Mouse (Mus musculus): ENCODE results near the gene Rbfox3.

Rbfox3 gene

DNA sequence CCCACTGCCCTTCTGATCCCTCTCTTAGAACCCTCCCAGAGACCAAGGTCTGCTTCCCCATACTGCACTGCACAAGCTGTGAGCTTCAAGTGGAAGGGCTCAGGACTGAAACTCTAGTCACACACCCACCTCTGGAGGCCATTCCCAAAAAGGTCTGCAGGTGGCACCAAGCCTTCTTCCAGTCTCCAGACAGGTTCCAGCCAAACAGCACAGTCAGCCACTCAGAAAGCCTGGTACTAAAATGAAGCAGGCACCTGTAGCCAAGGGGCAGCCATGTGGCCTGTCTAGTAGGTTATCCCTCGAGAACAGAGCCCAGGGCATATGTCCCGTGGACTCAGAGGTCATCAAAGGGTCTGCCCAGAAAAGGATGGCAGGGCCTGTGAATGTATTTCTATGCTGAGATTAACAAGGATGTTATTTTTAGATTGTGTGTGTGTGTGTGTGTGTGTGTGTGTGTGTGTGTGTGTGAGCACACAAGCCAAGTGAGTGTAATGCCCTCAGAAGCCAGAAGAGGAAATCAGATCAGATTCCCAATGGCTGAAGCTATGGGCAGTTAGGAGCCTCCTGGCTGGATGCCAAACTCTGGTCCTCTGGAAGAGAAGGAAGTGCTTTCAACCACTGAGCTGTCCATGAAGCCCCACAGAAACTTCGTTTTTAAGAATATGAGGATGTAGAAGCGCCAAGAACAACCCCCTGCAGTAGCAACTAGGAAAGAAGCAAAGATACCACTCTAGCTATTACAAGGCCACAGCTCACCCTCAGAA, at the start of gene Rbfox3:
TSS of gene Rbfox3 (minus strand) at position 291 of the 764 bp plus-strand sequence.
- DNase-seq (ENCODE audit: low read depth), result no peak

- no peak for DNase-seq (ENCODE audit: low read depth)
These were observed 49.3 kb upstream of the Rbfox3 start for GRCm38 (mm10) chr11:118960649-118961048.

DNA sequence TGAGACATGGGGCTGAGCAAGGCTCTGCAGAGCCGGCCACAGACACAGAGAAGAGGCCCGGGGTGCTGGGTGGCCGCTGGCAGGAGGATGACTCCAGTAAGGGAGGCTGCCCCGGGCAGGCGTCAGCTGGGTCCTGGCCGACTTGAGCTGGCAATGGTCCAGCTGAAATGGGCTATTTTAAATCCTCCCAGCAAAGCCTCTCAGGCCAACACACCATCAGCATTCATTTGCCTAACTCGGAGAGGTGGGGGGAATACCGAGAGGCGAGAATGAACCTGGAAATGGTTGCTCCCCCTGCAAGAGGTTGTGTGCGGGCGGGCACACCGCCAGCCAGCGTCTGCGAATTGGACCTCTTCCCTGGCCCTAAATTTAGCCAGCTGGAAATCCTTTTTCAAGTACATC, 45.7 kb upstream of the Rbfox3 start:
- DNase-seq (ENCODE audit: low read depth), result no peak

GRCm38 (mm10) chr11:118955016-118955415, 43.6 kb upstream of the Rbfox3 start:
- DNase-seq (ENCODE audit: low read depth), result no peak

- no peak for DNase-seq (ENCODE audit: low read depth)
These were observed 34.5 kb upstream of the Rbfox3 start for GRCm38 (mm10) chr11:118945868-118946267.

GRCm38 (mm10) chr11:118941268-118941667, 29.9 kb upstream of the Rbfox3 start:
- no peak for DNase-seq (ENCODE audit: low read depth)

GRCm38 (mm10) chr11:118940539-118940938, 29.1 kb upstream of the Rbfox3 start:
- no peak for DNase-seq (ENCODE audit: low read depth)

- no peak for DNase-seq (ENCODE audit: low read depth)
These were observed 28.3 kb upstream of the Rbfox3 start for GRCm38 (mm10) chr11:118939731-118940130.

GRCm38 (mm10) chr11:118934925-118935324, 23.5 kb upstream of the Rbfox3 start:
- no peak for DNase-seq (ENCODE audit: low read depth)

DNA sequence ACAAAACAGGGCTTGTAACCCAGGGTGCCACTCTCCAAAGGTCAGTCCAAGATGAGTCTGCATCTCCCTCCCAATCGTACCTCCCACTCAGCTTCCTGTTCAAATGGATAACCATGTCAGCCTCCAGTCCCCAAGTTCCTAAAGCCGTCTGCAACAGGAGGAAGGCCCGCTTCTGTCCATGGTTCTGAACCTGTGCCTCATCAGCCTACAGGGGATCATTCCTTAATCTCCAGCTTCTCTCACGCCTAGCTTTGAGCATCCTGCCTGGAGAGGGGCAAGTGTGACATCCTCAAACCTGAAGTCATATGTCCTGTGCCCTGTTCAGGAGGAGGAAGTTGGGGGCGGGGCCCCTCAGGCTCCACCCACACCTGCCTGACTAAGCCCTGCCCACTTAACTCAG, 15.7 kb upstream of the Rbfox3 start:
- no peak for DNase-seq (ENCODE audit: low read depth)

GRCm38 (mm10) chr11:118921852-118922251, 10.5 kb upstream of the Rbfox3 start:
- DNase-seq (ENCODE audit: low read depth), result no peak

DNA sequence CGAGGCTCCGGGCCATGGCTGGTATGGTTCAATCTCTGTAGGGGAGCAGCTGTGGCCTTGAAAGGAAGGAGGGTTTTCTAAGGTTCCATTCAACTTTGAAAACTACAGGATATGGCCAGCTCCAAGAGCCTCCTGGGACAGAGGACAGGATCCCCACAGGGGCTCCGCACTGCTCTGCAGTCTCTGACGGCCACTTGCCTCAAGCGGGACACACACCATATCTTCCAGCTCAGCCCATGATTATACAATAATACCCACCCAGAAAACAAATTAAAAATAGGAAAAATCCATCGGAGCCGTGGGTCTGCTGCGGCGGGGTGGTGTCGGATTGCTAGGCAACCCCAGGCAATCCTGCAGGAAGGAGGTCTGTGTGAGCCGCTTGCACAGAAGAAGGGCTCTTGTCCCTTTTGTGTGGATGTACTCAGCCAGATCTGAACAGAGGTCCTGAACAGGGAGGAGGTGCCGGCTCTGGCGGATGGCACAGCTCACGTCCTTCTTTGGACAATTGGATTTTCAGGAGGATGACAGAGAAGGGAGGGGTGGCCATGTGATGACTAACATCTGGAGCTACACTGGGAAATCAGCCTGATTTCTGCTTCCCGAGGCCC, 5.1 kb upstream of the Rbfox3 start:
- no peak for DNase-seq (ENCODE audit: low read depth)

- no peak for DNase-seq (ENCODE audit: low read depth)
These were observed 4.5 kb upstream of the Rbfox3 start for GRCm38 (mm10) chr11:118915888-118916287.

GRCm38 (mm10) chr11:118912686-118913085, 1.3 kb upstream of the Rbfox3 start:
- DNase-seq (ENCODE audit: low read depth), result no peak

- no peak for DNase-seq (ENCODE audit: low read depth)
These were observed 641 bp downstream of the Rbfox3 start for GRCm38 (mm10) chr11:118910756-118911155.

- DNase-seq (ENCODE audit: low read depth), result no peak
These were observed 1.6 kb downstream of the Rbfox3 start for GRCm38 (mm10) chr11:118909814-118910201.

DNA sequence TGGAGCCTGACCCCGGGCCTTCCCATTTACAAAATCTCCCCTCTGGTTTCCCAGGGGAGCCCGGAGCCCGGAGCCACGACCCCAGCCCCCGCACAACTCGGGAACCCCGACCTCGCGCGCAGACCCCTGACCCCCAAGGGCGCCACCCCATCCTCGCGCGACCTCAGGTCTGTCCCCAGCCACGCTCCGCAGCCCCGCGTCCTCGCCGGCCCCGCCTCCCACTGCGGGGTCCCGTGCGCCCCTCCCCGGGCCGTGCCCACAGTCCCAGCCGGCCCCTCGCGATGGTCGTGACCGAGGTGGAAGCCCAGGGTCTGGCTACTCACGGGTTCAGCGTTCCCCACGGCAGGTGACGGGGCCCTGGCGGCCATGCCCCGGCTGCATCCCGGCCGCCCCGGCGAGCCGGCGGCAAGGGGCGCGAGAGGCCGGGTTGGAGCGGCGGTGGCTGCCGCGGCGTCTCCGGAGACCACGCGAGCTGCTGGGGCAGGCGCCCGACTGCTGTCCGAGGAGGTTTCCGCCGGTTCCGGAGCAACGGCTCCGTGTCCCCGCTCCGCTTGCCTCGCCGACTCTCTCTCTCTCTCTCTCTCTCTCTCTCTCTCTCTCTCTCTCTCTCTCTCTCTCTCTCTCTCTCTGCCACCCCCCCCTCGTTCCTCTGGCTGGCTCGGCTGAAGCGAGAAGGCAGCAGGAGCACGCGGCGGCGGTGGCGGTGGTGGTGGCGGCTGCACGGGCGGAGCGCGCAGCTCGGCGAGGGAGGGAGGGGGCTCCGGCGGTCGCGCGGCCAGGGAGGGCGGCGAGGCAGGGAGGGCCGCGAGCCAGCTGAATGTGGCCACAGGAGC, 2.2 kb downstream of the Rbfox3 start:
- no peak for DNase-seq (ENCODE audit: low read depth)

- DNase-seq (ENCODE audit: low read depth), result no peak
These were observed 2.9 kb downstream of the Rbfox3 start for GRCm38 (mm10) chr11:118908431-118908980.

- no peak for DNase-seq (ENCODE audit: low read depth)
These were observed 3.7 kb downstream of the Rbfox3 start for GRCm38 (mm10) chr11:118907471-118908401.

- DNase-seq (ENCODE audit: low read depth), result no peak
These were observed 4.5 kb downstream of the Rbfox3 start for GRCm38 (mm10) chr11:118906824-118907470.

Measured in c-Kit-positive CD71-positive TER-119-negative erythroid progenitor cells, embryonic 14.5 days (primary cell).